Mouse (Mus musculus) left cerebral cortex, postnatal 25 days (tissue): Measurements from ENCODE around the gene Pigk. TPM values are rescaled to one million over a fixed set of nuclear protein-coding genes. Genes with fewer than 3 reads are reported as not detected.

Source experiments
- DNase-seq, 2 experiments: peaks; one replicate each; pipeline ENCODE4 v3.0.0; 2022; ENCODE audit warnings: low spot score in 2 of 2, mixed read lengths in 1 of 2
- intact Hi-C: fragments of 180-260 bp; cut with DNase I; formaldehyde crosslinking; loops from one replicate; pipeline ENCODE4 v1.15.1; 2025
- total RNA-seq, 2 experiments: library from RNA; stranded (reverse); gene quantifications; 2 replicates each; pipeline ENCODE4 v1.2.3; 2021

The Pigk gene
- total RNA-seq, 2 experiments from 2014 or later = 47.4 to 48.1 TPM

DNA sequence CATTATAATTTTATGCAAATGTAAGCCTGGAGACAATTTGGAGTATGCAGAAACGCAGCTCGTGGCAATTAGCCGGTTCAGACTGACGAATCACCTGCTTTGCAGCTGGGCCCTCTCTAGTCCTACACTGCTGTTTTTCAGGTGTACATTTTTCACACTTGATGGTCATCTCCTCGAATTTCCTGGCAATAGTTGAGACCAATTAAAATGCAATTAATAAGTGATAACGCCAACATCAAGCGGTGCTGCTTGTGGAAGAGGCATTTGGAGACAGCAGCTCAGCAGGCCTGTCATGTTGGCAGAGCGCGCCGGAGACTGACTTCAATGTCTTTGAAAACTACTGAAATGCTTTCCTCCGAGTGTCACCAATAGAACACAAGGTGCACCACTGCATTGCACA lies 310.1 kb downstream of the Pigk start:
- no peak for DNase-seq
- intact Hi-C loops = no loop called here

Other genes with a start within 250 kb of the Pigk start
- 100 to 1,000 TPM; 137 to 159 TPM for gene Ak5, start 45.7 kb upstream of the Pigk start, total RNA-seq